Comparison of ENCODE assay signal across 8 mouse cellular contexts in the genomic region with DNA sequence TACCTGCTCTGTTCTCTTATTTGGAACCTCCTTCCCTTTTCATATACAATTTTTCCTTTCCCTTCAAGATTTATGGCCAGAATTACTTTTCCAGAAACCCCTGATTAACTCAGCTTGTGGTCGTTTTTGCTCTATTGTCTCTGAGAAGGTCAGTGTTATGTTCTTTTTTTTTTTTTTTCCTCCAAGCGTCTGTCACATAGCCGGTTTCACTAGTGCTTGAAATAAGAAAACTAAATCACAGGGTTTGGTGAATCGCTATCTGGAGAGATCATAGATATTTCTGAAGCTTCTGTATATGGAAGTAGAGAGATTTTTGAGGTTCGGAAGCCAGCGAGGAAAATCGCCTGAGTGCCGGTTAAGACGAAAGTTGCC. TPM values are rescaled to one million over a fixed set of nuclear protein-coding genes. Genes with fewer than 3 reads are reported as not detected.
A peak's percentile ranks its signal among the peaks of the same experiment; 100 is the strongest.
DNase-seq lines count a peak whose midpoint lies in the region; ATAC-seq and TF ChIP-seq lines count a peak whose summit lies in the region.

No protein-coding gene starts in this region.

- H3K27ac ChIP-seq in neural tube, embryonic 11.5 days (ENCODE audit: low read depth, low read length), result no peak overlapping the region; the same call in 1 of the 2 replicates
- H3K27ac ChIP-seq in limb, embryonic 14.5 days (replicated peaks; ENCODE audit: low read depth, low read length), result no peak overlapping the region
- peak overlapping the region; percentile 97 for H3K27ac ChIP-seq in stomach, embryonic 15.5 days

- 0% methylated on average over 9 of the region's 9 CpGs for WGBS in neural tube, embryonic 11.5 days
- under 1% methylated on average over 9 of the region's 9 CpGs for WGBS in limb, embryonic 14.5 days
- 0% methylated on average over 9 of the region's 9 CpGs for WGBS in stomach, embryonic 15.5 days

- no peaks in the 10 kb centered on the region for H3K27me3 ChIP-seq in neural tube, embryonic 11.5 days (ENCODE audit: control insufficient read depth, insufficient read depth, low read length)
- no peaks in the 10 kb centered on the region for H3K27me3 ChIP-seq in limb, embryonic 14.5 days (ENCODE audit: control insufficient read depth, insufficient read depth, low read length)
- H3K27me3 ChIP-seq in stomach, embryonic 15.5 days (replicated peaks), result no peaks in the 10 kb centered on the region

- peak; percentile 15 for DNase-seq in embryo, embryonic 10.5 days (ENCODE audit: low spot score)
- no peak for DNase-seq in embryo, embryonic 11 days
- no peak for DNase-seq in neural tube, embryonic 11.5 days (ENCODE audit: low spot score)
- DNase-seq in neural tube, embryonic 10.5 days (ENCODE audit: extremely low spot score, low spot score), result no peak
- no peak for DNase-seq in limb, embryonic 14.5 days (ENCODE audit: low spot score)
- no peak for DNase-seq in left cerebral cortex, postnatal 4 days
- DNase-seq in thymus, postnatal 36 days, result no peak

- no peak; the same call in 1 of the 2 replicates for ATAC-seq in neural tube, embryonic 11.5 days (ENCODE audit: insufficient read depth, low FRiP score, low TSS enrichment)
- no peak for ATAC-seq in limb, embryonic 14.5 days (ENCODE audit: low FRiP score, low read depth)
- no peak for ATAC-seq in stomach, embryonic 15.5 days (ENCODE audit: insufficient read depth, low FRiP score, low read depth)

- peaks cover 2% of the 10 kb centered on the region; the same call in 1 of the 2 replicates for H3K36me3 ChIP-seq in neural tube, embryonic 11.5 days (ENCODE audit: control insufficient read depth, insufficient read depth, low read length)
- peaks cover 19% of the 10 kb centered on the region for H3K36me3 ChIP-seq in limb, embryonic 14.5 days (ENCODE audit: control insufficient read depth, insufficient read depth, low read length)
- H3K36me3 ChIP-seq in stomach, embryonic 15.5 days, result peaks cover 9% of the 10 kb centered on the region

- peaks cover 2% of the 10 kb centered on the region; the same call in 1 of the 2 replicates for H3K4me1 ChIP-seq in neural tube, embryonic 11.5 days (ENCODE audit: control insufficient read depth, insufficient read depth, low read length)
- H3K4me1 ChIP-seq in limb, embryonic 14.5 days (ENCODE audit: control insufficient read depth, insufficient read depth, low read length), result peaks cover 7% of the 10 kb centered on the region; the same call in 1 of the 2 replicates
- no peaks in the 10 kb centered on the region; the same call in 1 of the 2 replicates for H3K4me1 ChIP-seq in stomach, embryonic 15.5 days

- H3K9me3 ChIP-seq in neural tube, embryonic 11.5 days (ENCODE audit: control insufficient read depth, low read length), result no peaks in the 10 kb centered on the region
- no peaks in the 10 kb centered on the region for H3K9me3 ChIP-seq in limb, embryonic 14.5 days (ENCODE audit: control insufficient read depth, low read length)
- no peaks in the 10 kb centered on the region for H3K9me3 ChIP-seq in stomach, embryonic 15.5 days

- intact Hi-C loops in left cerebral cortex, postnatal 4 days (cut with DNase I), result no loop called here

- peak overlapping the region; percentile 49 for H3K9ac ChIP-seq in neural tube, embryonic 11.5 days (ENCODE audit: low read length)
- H3K9ac ChIP-seq in limb, embryonic 14.5 days (ENCODE audit: low read depth, low read length, severe bottlenecking), result peak overlapping the region; percentile 82
- H3K9ac ChIP-seq in stomach, embryonic 15.5 days, result no peak overlapping the region

- TF ChIP-seq POLR2A in limb, embryonic 14.5 days (IDR thresholded peaks at IDR 0.05; ENCODE audit: borderline replicate concordance, extremely low read depth, insufficient read depth, insufficient read length), result no peak

- peak overlapping the region; percentile 87 for H3K4me3 ChIP-seq in neural tube, embryonic 11.5 days (ENCODE audit: low read depth, low read length)
- H3K4me3 ChIP-seq in limb, embryonic 14.5 days (replicated peaks; ENCODE audit: low read length), result peak overlapping the region; percentile 78
- H3K4me3 ChIP-seq in stomach, embryonic 15.5 days (replicated peaks), result peak overlapping the region; percentile 94

- H3K4me2 ChIP-seq in neural tube, embryonic 11.5 days (ENCODE audit: low read depth), result peak overlapping the region; percentile 49
- H3K4me2 ChIP-seq in limb, embryonic 14.5 days (replicated peaks; ENCODE audit: low read depth, low read length, severe bottlenecking), result peak overlapping the region; percentile 76
- H3K4me2 ChIP-seq in stomach, embryonic 15.5 days, result peak overlapping the region; percentile 58

RNA-seq across cellular contexts. Expression of gene Tmem33, which starts 0.2 kb away (rescaled TPM):
- polyA plus RNA-seq in neural tube, embryonic 11.5 days (2014; fragmentation: Nextera tagmentation; extraction: Ambion mirVana), result 101 and 104 TPM in 2 replicates
- polyA plus RNA-seq in limb, embryonic 14.5 days (2012; rRNA removed), result 55.4 and 84.5 TPM in 2 replicates
- 72.6 and 77.5 TPM in 2 replicates for polyA plus RNA-seq in limb, embryonic 14.5 days (2014; fragmentation: Nextera tagmentation; extraction: Ambion mirVana)
- polyA plus RNA-seq in stomach, embryonic 15.5 days (2015; fragmentation: Nextera tagmentation; extraction: Ambion mirVana), result 91.6 and 98.1 TPM in 2 replicates
- 10 to 100 TPM; 60.6 to 66.2 TPM for total RNA-seq in left cerebral cortex, postnatal 4 days (2021)

RNA-seq across cellular contexts. Expression of gene Slc30a9, which starts 46.6 kb away (rescaled TPM):
- polyA plus RNA-seq in neural tube, embryonic 11.5 days (2014; fragmentation: Nextera tagmentation; extraction: Ambion mirVana), result 152 and 154 TPM in 2 replicates
- polyA plus RNA-seq in limb, embryonic 14.5 days (2012; rRNA removed), result 49.9 and 51.8 TPM in 2 replicates
- polyA plus RNA-seq in limb, embryonic 14.5 days (2014; fragmentation: Nextera tagmentation; extraction: Ambion mirVana), result 108 and 109 TPM in 2 replicates
- polyA plus RNA-seq in stomach, embryonic 15.5 days (2015; fragmentation: Nextera tagmentation; extraction: Ambion mirVana), result 88.2 and 91.1 TPM in 2 replicates
- 100 to 1,000 TPM; 139 to 149 TPM for total RNA-seq in left cerebral cortex, postnatal 4 days (2021)
